Mouse (Mus musculus) urinary bladder, adult 18-20 months (tissue): ENCODE measurements around the gene 2510039O18Rik.

Source experiments
- DNase-seq, 2 experiments: peaks; one replicate each; pipeline ENCODE4 v3.0.0; 2022; ENCODE audit warnings: low spot score in 2 of 2, mixed read lengths in 2 of 2

2510039O18Rik gene

GRCm38 (mm10) chr4:147993571-147994095, 52.9 kb downstream of the 2510039O18Rik start:
- DNase-seq: no peak

- DNase-seq: no peak
These were observed 54.6 kb downstream of the 2510039O18Rik start for GRCm38 (mm10) chr4:147995311-147995710.
